Mouse (Mus musculus) G1E (cell line): ENCODE measurements around the gene Gm11096. TPM values are rescaled to one million over a fixed set of nuclear protein-coding genes. Genes with fewer than 3 reads are reported as not detected.

Source experiments
- ATAC-seq: 2 replicates; pipeline ENCODE4 v1.8.0; 2016; ENCODE audit warnings: mild to moderate bottlenecking; ENCODE audit not compliant: insufficient number of reproducible peaks, poor library complexity, low FRiP score, severe bottlenecking; ENCODE audit errors: extremely low read depth
- DNase-seq: peaks from one replicate; pipeline ENCODE4 v3.0.0; 2012; ENCODE audit warnings: low spot score
- H3K27me3 ChIP-seq: 2 replicates; pipeline ENCODE4 v1.6.1; 2012; ENCODE audit warnings: mild to moderate bottlenecking, low read length, inconsistent platforms; ENCODE audit not compliant: insufficient read depth
- H3K36me3 ChIP-seq: replicated peaks from 2 replicates; pipeline ENCODE3; 2012; ENCODE audit warnings: mild to moderate bottlenecking, inconsistent platforms
- H3K4me1 ChIP-seq: 2 replicates; pipeline ENCODE4 v1.6.1; 2012; ENCODE audit warnings: low read depth, low read length, inconsistent platforms, mixed read lengths; ENCODE audit not compliant: insufficient read depth
- H3K4me3 ChIP-seq: 2 replicates; pipeline ENCODE4 v1.5.1; 2012; ENCODE audit warnings: low read depth, mild to moderate bottlenecking, inconsistent platforms, low read length, moderate library complexity, mixed read lengths
- H3K9me3 ChIP-seq: replicated peaks from 2 replicates; pipeline ENCODE4 v1.6.1; 2012; ENCODE audit warnings: inconsistent platforms
- CTCF ChIP-seq: IDR thresholded peaks from 2 replicates; pipeline ENCODE4 v1.5.1; 2012; ENCODE audit warnings: low read depth, low read length, inconsistent platforms, mixed read lengths
- GATA1 ChIP-seq: IDR thresholded peaks from 2 replicates; pipeline ENCODE4 v1.6.1; 2012; ENCODE audit warnings: borderline replicate concordance, low read length, inconsistent platforms, mixed read lengths
- GATA2 ChIP-seq: IDR thresholded peaks from 2 replicates; pipeline ENCODE4 v1.6.1; 2012; ENCODE audit warnings: low read depth, low read length, inconsistent platforms, borderline replicate concordance
- POLR2AphosphoS5 ChIP-seq: IDR thresholded peaks from 2 replicates; pipeline ENCODE4 v1.6.1; 2012; ENCODE audit warnings: low read depth, low read length, inconsistent platforms; ENCODE audit not compliant: insufficient replicate concordance
- TAL1 ChIP-seq: conservative IDR thresholded peaks from 2 replicates; pipeline ENCODE4 v1.6.1; 2012; ENCODE audit warnings: low read depth, low read length, inconsistent platforms, mixed read lengths
- polyA plus RNA-seq: library from polyadenylated mRNA; stranded (reverse); fragments of >175 nt; gene quantifications from 2 replicates; pipeline ENCODE4 v1.2.3, GENCODE M21; 2012
- total RNA-seq, 2 experiments: library from RNA; stranded (forward) in 1 of 2; stranded (reverse) in 1 of 2; fragments of 200-1000 nt in 1 of 2; fragments of >200 nt in 1 of 2; fragmentation: Nextera tagmentation in 1 of 2; gene quantifications; 2 replicates each; pipeline ENCODE4 v1.2.3; 2014 to 2017

Gene Gm11096
- total and polyA plus RNA-seq, 3 experiments: not detected

- H3K9me3 ChIP-seq: 0 out of 2 replicates have a peak, but pooled peaks cover 2% of the 10 kb centered on the region
- no peak overlapping the region for H3K4me3 ChIP-seq
- no peaks in the 10 kb centered on the region for H3K27me3 ChIP-seq
- TF ChIP-seq TAL1 (no peak), CTCF (no peak), GATA1 (no peak), POLR2AphosphoS5 (no peak), GATA2 (no peak)
- H3K4me1 ChIP-seq: no peaks in the 10 kb centered on the region
- no peak for ATAC-seq
- no peak for DNase-seq
- no peaks in the 10 kb centered on the region for H3K36me3 ChIP-seq
Measured at GRCm38 (mm10) chr17:81473363-81473762, 31.8 kb downstream of the Gm11096 start.

DNA sequence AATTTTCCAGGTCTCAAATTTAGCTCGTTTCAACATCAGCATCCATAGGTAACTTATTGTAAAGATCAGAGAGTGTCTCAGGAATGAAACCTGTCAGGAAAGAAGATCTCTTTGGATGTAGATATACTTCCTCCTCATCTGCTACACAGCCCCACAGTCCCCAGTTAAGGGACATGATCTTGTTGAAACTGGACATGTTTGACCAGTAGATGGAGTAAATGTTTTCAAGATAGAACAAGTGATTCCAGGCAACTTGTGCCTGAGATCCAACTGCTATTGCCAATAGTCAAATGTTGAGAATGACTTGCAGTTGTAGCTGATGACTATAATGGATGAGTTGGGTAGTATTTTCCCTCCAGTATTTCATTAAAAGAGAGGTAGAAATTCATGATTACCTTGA, 35.9 kb downstream of the Gm11096 start:
- H3K27me3 ChIP-seq: no peaks in the 10 kb centered on the region
- peaks cover 7% of the 10 kb centered on the region for H3K9me3 ChIP-seq
- no peaks in the 10 kb centered on the region for H3K36me3 ChIP-seq
- H3K4me1 ChIP-seq: no peaks in the 10 kb centered on the region
- TF ChIP-seq GATA2 (no peak), TAL1 (no peak), POLR2AphosphoS5 (no peak), GATA1 (no peak), CTCF (no peak)
- ATAC-seq (no peak), DNase-seq (no peak)
- no peak overlapping the region for H3K4me3 ChIP-seq

GRCm38 (mm10) chr17:81479807-81480206, 38.2 kb downstream of the Gm11096 start:
- Histone ChIP-seq H3K27me3 (no peaks in the 10 kb centered on the region), H3K36me3 (no peaks in the 10 kb centered on the region), H3K4me3 (no peak overlapping the region), H3K4me1 (no peaks in the 10 kb centered on the region), H3K9me3 (peaks cover 7% of the 10 kb centered on the region)
- no peak for DNase-seq
- no peak for ATAC-seq
- TF ChIP-seq POLR2AphosphoS5: no peak
- no peak for TF ChIP-seq TAL1
- no peak for TF ChIP-seq CTCF
- TF ChIP-seq GATA2: no peak
- TF ChIP-seq GATA1: no peak

DNA sequence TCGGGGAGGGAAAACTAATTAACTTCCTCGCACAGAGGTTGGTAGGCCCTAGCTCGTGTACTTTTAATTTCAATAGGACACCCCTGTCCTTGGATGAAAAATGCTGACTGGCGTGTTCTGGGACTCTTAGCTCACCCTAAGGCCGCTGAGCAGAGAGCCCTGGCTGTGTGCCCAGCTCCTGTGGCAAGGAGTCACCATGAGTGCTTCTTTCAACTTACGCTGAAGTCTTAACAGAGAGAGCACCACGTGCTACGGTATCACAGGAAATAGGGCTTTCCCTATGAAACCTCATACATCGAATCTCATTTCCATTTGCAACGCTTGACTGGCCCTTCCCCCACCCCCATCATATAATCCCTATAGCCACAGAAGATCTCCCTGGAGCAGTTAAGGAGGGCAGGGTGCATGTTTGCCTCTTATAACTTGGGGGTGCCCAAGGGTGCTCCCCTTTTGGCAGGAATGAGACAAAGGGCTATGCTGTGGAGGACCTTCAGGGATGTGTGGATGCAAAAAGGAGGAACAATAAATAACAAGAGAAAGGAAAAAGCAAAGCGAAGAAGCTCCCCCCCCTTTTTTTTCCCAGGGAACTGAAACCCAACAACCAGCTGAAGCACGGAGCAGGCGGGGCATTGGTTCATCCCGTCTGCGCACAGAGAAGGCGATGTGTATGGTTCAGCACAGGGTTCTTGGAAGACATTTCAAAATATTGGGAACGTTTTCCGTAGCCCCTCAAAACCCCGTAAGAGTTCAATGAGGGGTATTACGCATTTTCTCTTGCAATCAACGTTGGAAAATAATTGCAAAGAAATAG, 39.0 kb downstream of the Gm11096 start:
- TF ChIP-seq GATA2 (no peak), CTCF (no peak), TAL1 (no peak), POLR2AphosphoS5 (no peak), GATA1 (no peak)
- ATAC-seq (no peak), DNase-seq (no peak)
- Histone ChIP-seq H3K36me3 (no peaks in the 10 kb centered on the region), H3K27me3 (no peaks in the 10 kb centered on the region), H3K4me1 (no peaks in the 10 kb centered on the region), H3K4me3 (no peak overlapping the region), H3K9me3 (peaks cover 7% of the 10 kb centered on the region)

DNA sequence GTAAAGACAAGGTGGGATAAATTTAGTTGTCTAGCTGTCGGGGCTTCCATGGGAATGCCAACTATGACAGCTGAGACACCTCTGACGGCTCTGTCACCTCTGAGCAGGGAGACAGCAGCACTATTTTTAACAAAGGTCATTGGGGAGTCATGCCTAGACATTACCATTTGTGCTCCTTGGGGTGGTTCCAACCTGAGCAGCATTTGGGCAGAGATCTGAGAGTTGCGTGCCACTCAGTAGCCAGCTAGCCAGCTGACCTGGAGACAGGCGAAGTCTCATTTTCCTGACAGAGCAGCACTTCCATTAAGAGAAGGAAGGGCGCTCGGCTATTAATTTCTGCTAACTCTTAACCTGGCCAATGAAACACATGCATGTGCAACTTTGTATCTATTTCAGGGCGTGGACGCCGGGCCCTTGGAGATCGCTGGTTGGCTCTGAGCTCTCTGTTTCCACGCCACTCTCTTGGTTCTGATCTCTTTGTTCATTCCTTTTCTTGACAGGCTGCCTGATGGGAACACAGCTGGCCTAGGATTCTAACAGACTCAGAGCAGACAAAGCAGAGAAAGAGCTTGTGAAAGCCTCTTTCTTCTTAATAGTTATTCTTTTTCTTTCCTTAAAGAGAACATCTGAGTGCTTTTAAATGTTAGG, 40.4 kb downstream of the Gm11096 start:
- TF ChIP-seq CTCF (no peak), GATA2 (no peak), GATA1 (no peak), TAL1 (no peak), POLR2AphosphoS5 (no peak)
- no peak for DNase-seq
- no peak for ATAC-seq
- H3K27me3 ChIP-seq: no peaks in the 10 kb centered on the region
- no peaks in the 10 kb centered on the region for H3K36me3 ChIP-seq
- no peaks in the 10 kb centered on the region for H3K4me1 ChIP-seq
- H3K9me3 ChIP-seq: peaks cover 7% of the 10 kb centered on the region
- H3K4me3 ChIP-seq: no peak overlapping the region

- Histone ChIP-seq H3K4me1 (no peaks in the 10 kb centered on the region), H3K36me3 (no peaks in the 10 kb centered on the region), H3K4me3 (no peak overlapping the region), H3K27me3 (no peaks in the 10 kb centered on the region), H3K9me3 (peaks cover 3% of the 10 kb centered on the region; the same call in 1 of the 2 replicates)
- TF ChIP-seq POLR2AphosphoS5 (no peak), GATA1 (no peak), CTCF (no peak), TAL1 (no peak), GATA2 (no peak)
- DNase-seq: no peak
- no peak for ATAC-seq
Measured at GRCm38 (mm10) chr17:81486388-81486787, 44.8 kb downstream of the Gm11096 start.
